ENCODE assay signal across 8 mouse cellular contexts in genomic region chr6:86404996-86405395, GRCm38 (mm10). TPM values are rescaled to one million over a fixed set of nuclear protein-coding genes. Genes with fewer than 3 reads are reported as not detected.
A peak's percentile ranks its signal among the peaks of the same experiment; 100 is the strongest.
DNase-seq lines count a peak whose midpoint lies in the region; ATAC-seq and TF ChIP-seq lines count a peak whose summit lies in the region.

No protein-coding gene starts in this region.

- H3K9me3 ChIP-seq in lung, embryonic 14.5 days (ENCODE audit: low read depth, low read length) = no peaks in the 10 kb centered on the region
- no peaks in the 10 kb centered on the region for H3K9me3 ChIP-seq in hindbrain, embryonic 13.5 days
- H3K9me3 ChIP-seq in midbrain, embryonic 16.5 days (replicated peaks; ENCODE audit: control insufficient read depth, low read length, poor library complexity, severe bottlenecking) = no peaks in the 10 kb centered on the region

- peak overlapping the region; percentile 78 for H3K4me3 ChIP-seq in lung, embryonic 14.5 days (ENCODE audit: low read depth, low read length)
- H3K4me3 ChIP-seq in hindbrain, embryonic 13.5 days = peak overlapping the region; percentile 83
- H3K4me3 ChIP-seq in midbrain, embryonic 16.5 days (ENCODE audit: low read depth, low read length) = peak overlapping the region; percentile 83

- TF ChIP-seq POLR2A in brain, embryonic 14.5 days (IDR thresholded peaks at IDR 0.05; ENCODE audit: borderline replicate concordance, extremely low read depth, insufficient read depth, insufficient read length, poor library complexity, severe bottlenecking) = no peak

- H3K36me3 ChIP-seq in lung, embryonic 14.5 days (ENCODE audit: insufficient read depth) = peaks cover 16% of the 10 kb centered on the region
- H3K36me3 ChIP-seq in hindbrain, embryonic 13.5 days = peaks cover 3% of the 10 kb centered on the region; the same call in 1 of the 2 replicates
- H3K36me3 ChIP-seq in midbrain, embryonic 16.5 days (ENCODE audit: control insufficient read depth, insufficient read depth, low read length) = no peaks in the 10 kb centered on the region

- intact Hi-C loops in left cerebral cortex, postnatal 36 days (cut with DNase I) = no loop called here

- peak overlapping the region; percentile 100 for H3K27ac ChIP-seq in lung, embryonic 14.5 days (ENCODE audit: low read depth)
- peak overlapping the region; percentile 100 for H3K27ac ChIP-seq in hindbrain, embryonic 13.5 days
- H3K27ac ChIP-seq in midbrain, embryonic 16.5 days (ENCODE audit: low read length) = peak overlapping the region; percentile 100

- TF ChIP-seq CTCF in lung, embryonic 14.5 days (IDR thresholded peaks at IDR 0.05; ENCODE audit: low read depth) = no peak
- TF ChIP-seq CTCF in brain, embryonic 14.5 days (IDR thresholded peaks at IDR 0.05; ENCODE audit: borderline replicate concordance, extremely low read depth, insufficient read depth, insufficient read length) = no peak

- 0% methylated on average over 11 of the region's 11 CpGs for WGBS in lung, embryonic 14.5 days
- WGBS in hindbrain, embryonic 13.5 days = under 1% methylated on average over 11 of the region's 11 CpGs
- WGBS in midbrain, embryonic 16.5 days = 0% methylated on average over 11 of the region's 11 CpGs

- H3K4me2 ChIP-seq in lung, embryonic 14.5 days = peak overlapping the region; percentile 76
- peak overlapping the region; percentile 81 for H3K4me2 ChIP-seq in hindbrain, embryonic 13.5 days
- peak overlapping the region; percentile 86 for H3K4me2 ChIP-seq in midbrain, embryonic 16.5 days (ENCODE audit: low read length)

- peak overlapping the region; percentile 98 for H3K9ac ChIP-seq in lung, embryonic 14.5 days
- peak overlapping the region; percentile 99 for H3K9ac ChIP-seq in hindbrain, embryonic 13.5 days
- H3K9ac ChIP-seq in midbrain, embryonic 16.5 days (ENCODE audit: low read depth, low read length) = peak overlapping the region; percentile 100

- DNase-seq in lung, embryonic 14.5 days = peak; percentile 54
- DNase-seq in lung, postnatal 25 days (ENCODE audit: low spot score) = no peak
- peak; percentile 62 for DNase-seq in brain, embryonic 14.5 days (ENCODE audit: low read depth)
- DNase-seq in left cerebral cortex, postnatal 36 days (ENCODE audit: low spot score in 2 of 2) = no peak
- DNase-seq in urinary bladder, postnatal 4 days (ENCODE audit: low spot score in 2 of 2) = no peak
- no peak for DNase-seq in spleen, postnatal 4 days (ENCODE audit: low spot score in 2 of 2)

- H3K4me1 ChIP-seq in lung, embryonic 14.5 days (ENCODE audit: insufficient read depth) = no peaks in the 10 kb centered on the region
- H3K4me1 ChIP-seq in hindbrain, embryonic 13.5 days (replicated peaks) = peaks cover 36% of the 10 kb centered on the region
- H3K4me1 ChIP-seq in midbrain, embryonic 16.5 days (ENCODE audit: control insufficient read depth, insufficient read depth, low read length) = peaks cover 18% of the 10 kb centered on the region

- H3K27me3 ChIP-seq in lung, embryonic 14.5 days (ENCODE audit: insufficient read depth, low read length) = no peaks in the 10 kb centered on the region
- no peaks in the 10 kb centered on the region for H3K27me3 ChIP-seq in hindbrain, embryonic 13.5 days
- H3K27me3 ChIP-seq in midbrain, embryonic 16.5 days (ENCODE audit: control insufficient read depth, insufficient read depth, low read depth, low read length) = no peaks in the 10 kb centered on the region

- no peak for ATAC-seq in lung, embryonic 14.5 days (ENCODE audit: insufficient read depth)
- ATAC-seq in hindbrain, embryonic 13.5 days (ENCODE audit: low FRiP score) = no peak
- ATAC-seq in midbrain, embryonic 16.5 days = no peak

RNA-seq across cellular contexts. Expression of gene Tia1, which starts 1.0 kb away (rescaled TPM):
- polyA plus RNA-seq in lung, embryonic 14.5 days (2014; fragmentation: Nextera tagmentation; extraction: Ambion mirVana) = 208 and 219 TPM in 2 replicates
- polyA plus RNA-seq in brain, embryonic 14.5 days (2012; rRNA removed) = 331 and 433 TPM in 2 replicates
- 359 and 370 TPM in 2 replicates for polyA plus RNA-seq in hindbrain, embryonic 13.5 days (2015; fragmentation: Nextera tagmentation; extraction: Ambion mirVana)
- 313 and 356 TPM in 2 replicates for polyA plus RNA-seq in midbrain, embryonic 16.5 days (2015; fragmentation: Nextera tagmentation; extraction: Ambion mirVana)
- total RNA-seq in left cerebral cortex, postnatal 36 days (2021) = 100 to 1,000 TPM in 1 of 2 experiments, 10 to 100 TPM in 1; 76.1 to 145 TPM

RNA-seq across cellular contexts. Expression of gene Pcyox1, which starts 8.0 kb away (rescaled TPM):
- polyA plus RNA-seq in lung, embryonic 14.5 days (2014; fragmentation: Nextera tagmentation; extraction: Ambion mirVana) = 83.5 and 88.1 TPM in 2 replicates
- polyA plus RNA-seq in brain, embryonic 14.5 days (2012; rRNA removed) = 71.4 and 72.1 TPM in 2 replicates
- 110 and 114 TPM in 2 replicates for polyA plus RNA-seq in hindbrain, embryonic 13.5 days (2015; fragmentation: Nextera tagmentation; extraction: Ambion mirVana)
- polyA plus RNA-seq in midbrain, embryonic 16.5 days (2015; fragmentation: Nextera tagmentation; extraction: Ambion mirVana) = 93.6 and 100 TPM in 2 replicates
- total RNA-seq in left cerebral cortex, postnatal 36 days (2021) = 100 to 1,000 TPM; 106 to 124 TPM

RNA-seq across cellular contexts. Expression of gene Gm44790, which starts 21.5 kb away (rescaled TPM):
- polyA plus RNA-seq in lung, embryonic 14.5 days (2014; fragmentation: Nextera tagmentation; extraction: Ambion mirVana) = 0.72 TPM in 1 of 2 replicates, not detected in the other
- polyA plus RNA-seq in brain, embryonic 14.5 days (2012; rRNA removed) = 1.9 and 2.9 TPM in 2 replicates
- polyA plus RNA-seq in hindbrain, embryonic 13.5 days (2015; fragmentation: Nextera tagmentation; extraction: Ambion mirVana) = 0.52 TPM in 1 of 2 replicates, not detected in the other
- 0.47 TPM in 1 of 2 replicates, not detected in the other for polyA plus RNA-seq in midbrain, embryonic 16.5 days (2015; fragmentation: Nextera tagmentation; extraction: Ambion mirVana)
- total RNA-seq in left cerebral cortex, postnatal 36 days (2021) = not detected

RNA-seq across cellular contexts. Expression of gene C87436, which starts 33.2 kb away (rescaled TPM):
- polyA plus RNA-seq in lung, embryonic 14.5 days (2014; fragmentation: Nextera tagmentation; extraction: Ambion mirVana) = 22.2 and 24.3 TPM in 2 replicates
- 18.0 and 21.2 TPM in 2 replicates for polyA plus RNA-seq in brain, embryonic 14.5 days (2012; rRNA removed)
- polyA plus RNA-seq in hindbrain, embryonic 13.5 days (2015; fragmentation: Nextera tagmentation; extraction: Ambion mirVana) = 25.7 and 28.0 TPM in 2 replicates
- polyA plus RNA-seq in midbrain, embryonic 16.5 days (2015; fragmentation: Nextera tagmentation; extraction: Ambion mirVana) = 24.1 and 25.6 TPM in 2 replicates
- total RNA-seq in left cerebral cortex, postnatal 36 days (2021) = 10 to 100 TPM; 21.5 to 22.0 TPM

RNA-seq across cellular contexts. Expression of gene Snrpg, which starts 33.9 kb away (rescaled TPM):
- 723 and 735 TPM in 2 replicates for polyA plus RNA-seq in lung, embryonic 14.5 days (2014; fragmentation: Nextera tagmentation; extraction: Ambion mirVana)
- 175 and 203 TPM in 2 replicates for polyA plus RNA-seq in brain, embryonic 14.5 days (2012; rRNA removed)
- polyA plus RNA-seq in hindbrain, embryonic 13.5 days (2015; fragmentation: Nextera tagmentation; extraction: Ambion mirVana) = 479 and 486 TPM in 2 replicates
- polyA plus RNA-seq in midbrain, embryonic 16.5 days (2015; fragmentation: Nextera tagmentation; extraction: Ambion mirVana) = 280 and 327 TPM in 2 replicates
- 10 to 100 TPM; 55.8 to 66.0 TPM for total RNA-seq in left cerebral cortex, postnatal 36 days (2021)

Comparison
In these comparisons a context has a peak if more than half of its experiments do, and no peak if none do; other contexts are left out.
1. DNase-seq: peak in lung, embryonic 14.5 days (single experiment) and brain, embryonic 14.5 days (single experiment); none in lung, postnatal 25 days (single experiment), left cerebral cortex, postnatal 36 days (0 of 2), urinary bladder, postnatal 4 days (0 of 2) and spleen, postnatal 4 days (0 of 2).
2. Peak in every context shown above with its lines, with median percentiles within 50 percentile points of each other: H3K27ac ChIP-seq, H3K4me2 ChIP-seq, H3K4me3 ChIP-seq and H3K9ac ChIP-seq.